Mouse (Mus musculus) 416B (cell line): Measurements from ENCODE around the gene Ccnb1ip1.
"Not testable (repeated sequence)": the region's sequence is repeated elsewhere in the genome, so short reads cannot be mapped to it uniquely, and the experiment has no call there.

Experiments used
- DNase-seq: peaks from one replicate; pipeline ENCODE4 v3.0.0; 2011; ENCODE audit warnings: low read depth

Gene Ccnb1ip1

GRCm38 (mm10) chr14:50807487-50808072, at the start of gene Ccnb1ip1, which contains the start of gene Parp2:
TSS of gene Ccnb1ip1 (minus strand) at chr14:50807732.
TSS of gene Parp2 (plus strand) at chr14:50807841.
- peak; percentile 99 for DNase-seq

- no peak for DNase-seq
Observed at GRCm38 (mm10) chr14:50855788-50856187, 48.3 kb upstream of the Ccnb1ip1 start.

- no peak for DNase-seq
Observed at GRCm38 (mm10) chr14:50837236-50837635, 29.7 kb upstream of the Ccnb1ip1 start.

DNA sequence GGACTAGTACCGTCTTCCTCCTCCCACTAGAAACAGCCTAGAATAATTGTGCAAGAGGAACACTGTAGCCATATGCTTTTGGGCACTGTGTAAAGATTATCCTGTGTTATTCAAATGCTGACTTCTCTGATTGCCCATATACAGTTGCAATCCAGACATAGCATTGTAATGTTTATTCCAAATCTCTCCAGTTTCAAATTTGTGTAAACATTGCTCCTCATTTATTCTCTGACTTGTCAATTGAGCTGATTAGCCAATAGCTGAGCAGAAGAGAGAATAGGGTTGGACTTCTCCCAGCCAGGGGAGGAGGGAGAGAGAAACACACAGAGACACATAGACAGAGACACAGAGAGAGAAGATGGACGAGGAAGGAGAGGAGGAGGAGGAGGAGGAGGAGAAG, 26.9 kb upstream of the Ccnb1ip1 start:
- no peak for DNase-seq

GRCm38 (mm10) chr14:50833964-50834363, 26.4 kb upstream of the Ccnb1ip1 start:
- peak; percentile 76 for DNase-seq

- DNase-seq: no peak
Observed at GRCm38 (mm10) chr14:50829878-50830277, 22.3 kb upstream of the Ccnb1ip1 start.

- DNase-seq: no peak
Observed at GRCm38 (mm10) chr14:50826579-50826978, 19.0 kb upstream of the Ccnb1ip1 start.

GRCm38 (mm10) chr14:50824219-50824618, 16.7 kb upstream of the Ccnb1ip1 start:
- no peak for DNase-seq

DNA sequence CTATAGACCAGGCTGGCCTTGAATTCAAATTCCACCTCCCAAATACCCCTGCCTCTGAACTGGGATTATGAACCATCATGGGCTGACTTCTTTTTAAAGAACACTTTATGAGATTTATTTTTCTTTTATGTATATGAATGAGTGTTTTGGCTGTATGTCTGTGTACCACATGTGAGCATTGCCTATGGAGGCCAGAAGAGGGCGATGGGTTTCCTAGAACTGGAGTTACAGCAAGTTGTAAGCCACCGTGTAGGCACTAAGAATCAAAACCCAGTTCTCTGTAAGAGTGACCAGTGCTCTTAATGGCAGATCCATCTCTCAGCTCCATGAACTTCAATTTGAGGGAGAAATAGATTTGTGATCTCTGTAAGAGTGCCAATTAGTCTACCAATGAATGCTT, 15.7 kb upstream of the Ccnb1ip1 start:
- peak; percentile 26 for DNase-seq

- no peak for DNase-seq
Observed at GRCm38 (mm10) chr14:50813060-50813459, 5.5 kb upstream of the Ccnb1ip1 start.

DNA sequence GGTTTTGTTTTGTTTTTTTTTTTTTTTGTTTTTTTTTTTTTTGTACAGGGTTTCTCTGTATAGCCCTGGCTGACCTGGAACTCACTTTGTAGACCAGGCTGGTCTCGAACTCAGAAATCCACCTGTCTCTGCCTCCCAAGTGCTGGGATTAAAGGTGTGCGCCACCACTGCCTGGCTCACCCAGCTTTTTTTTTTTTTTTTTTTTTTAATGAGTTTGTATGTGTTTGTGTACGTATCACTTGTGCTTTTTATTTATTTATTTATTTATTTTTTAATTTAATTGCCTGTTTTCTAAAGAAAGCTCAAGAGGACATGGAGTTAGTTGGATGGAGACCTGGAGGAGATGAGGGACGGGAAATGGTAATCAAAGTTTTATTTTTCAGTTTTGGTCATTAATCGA, 1.1 kb downstream of the Ccnb1ip1 start:
- not testable (repeated sequence) for DNase-seq

DNA sequence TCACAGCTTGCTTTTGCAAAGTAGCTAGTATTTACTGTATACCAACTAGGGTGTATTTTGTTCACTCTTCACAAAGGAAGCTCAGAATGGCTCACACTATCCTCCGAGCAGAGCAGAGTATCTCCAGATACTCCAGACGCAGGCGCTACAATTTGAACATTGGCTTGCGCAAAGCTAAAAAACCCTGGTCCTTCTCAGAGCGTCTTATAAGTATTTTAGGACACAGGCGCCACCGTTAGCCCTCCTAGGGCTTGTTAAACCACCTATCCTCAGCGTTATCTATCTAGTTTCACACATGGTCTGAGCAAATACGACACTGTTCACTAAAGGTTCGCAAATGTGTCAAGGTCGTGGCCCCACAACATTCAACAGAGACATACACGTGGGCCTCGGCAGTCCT, 2.8 kb downstream of the Ccnb1ip1 start:
- DNase-seq: no peak

DNA sequence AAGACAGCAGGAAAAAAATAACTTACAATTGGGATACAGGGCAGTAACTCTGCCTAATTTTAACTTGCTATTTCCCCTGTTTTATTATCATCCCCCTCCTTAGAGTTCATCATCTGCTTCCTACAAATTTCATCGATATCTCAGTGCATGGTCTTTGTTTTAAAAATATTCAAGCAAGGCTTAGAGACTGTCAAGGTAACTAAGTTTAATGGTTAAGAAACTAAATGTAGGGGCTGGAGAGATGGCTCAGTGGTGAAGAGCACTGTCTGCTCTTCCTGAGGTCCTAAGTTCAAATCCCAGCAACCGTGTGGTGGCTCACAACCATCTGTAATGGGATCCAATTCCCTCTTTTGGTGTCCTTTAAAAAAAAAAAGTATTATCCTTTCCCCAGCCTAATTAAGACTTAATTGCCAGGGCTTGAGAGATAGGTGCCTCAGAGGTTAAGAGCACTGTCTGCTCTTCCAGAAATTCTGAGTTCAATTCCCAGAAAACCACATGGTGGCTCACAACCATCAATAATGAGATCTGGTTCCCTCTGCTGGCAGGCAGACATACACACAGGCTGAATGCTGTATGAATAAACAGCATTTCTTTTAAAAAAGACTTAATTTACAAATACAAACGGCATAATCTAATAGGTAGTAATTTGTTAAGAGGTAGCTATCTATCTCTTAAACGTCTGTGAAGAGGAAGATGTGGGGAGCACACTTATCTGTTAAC, 4.5 kb downstream of the Ccnb1ip1 start:
- DNase-seq: peak; percentile 74

- DNase-seq: no peak
Observed at GRCm38 (mm10) chr14:50802441-50802840, 5.1 kb downstream of the Ccnb1ip1 start.

DNA sequence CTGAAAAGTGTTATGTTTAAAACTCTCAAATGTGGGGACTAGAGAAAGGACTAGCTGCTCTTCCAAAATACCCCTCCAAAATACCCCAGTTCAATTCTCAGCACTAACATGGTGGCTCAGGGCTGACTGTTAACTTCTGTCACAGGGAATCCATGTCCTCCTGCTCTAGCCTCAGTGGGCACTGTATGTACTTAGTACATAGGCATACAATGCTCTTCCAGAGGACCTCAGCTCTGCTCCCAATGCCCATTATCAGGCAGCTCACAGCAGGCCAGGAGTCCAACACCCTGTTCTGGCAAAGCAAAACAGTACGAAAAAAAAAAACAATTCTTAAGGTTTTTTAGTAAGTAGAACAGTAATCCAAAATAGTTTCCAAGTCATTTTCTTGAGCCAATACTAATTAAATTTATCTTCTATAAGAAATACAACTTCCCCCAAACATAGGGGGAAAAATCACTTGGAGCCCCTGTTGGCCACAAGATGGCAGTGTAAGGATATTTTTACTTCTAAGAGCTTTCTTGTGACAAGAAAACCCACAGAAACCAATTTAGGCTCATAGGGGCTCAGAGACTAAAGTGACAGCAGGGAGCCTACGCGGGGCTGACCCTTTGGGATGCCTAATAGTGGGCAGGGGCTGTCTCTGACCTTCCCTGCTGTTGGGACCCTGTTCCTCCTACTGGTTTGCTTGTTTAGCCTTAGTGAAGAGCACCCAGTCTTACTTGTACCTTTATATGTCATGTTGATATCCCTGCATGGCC, 7.9 kb downstream of the Ccnb1ip1 start:
- peak; percentile 85 for DNase-seq

- peak; percentile 59 for DNase-seq
Observed at GRCm38 (mm10) chr14:50798512-50798911, 9.0 kb downstream of the Ccnb1ip1 start.

- no peak for DNase-seq
Observed at GRCm38 (mm10) chr14:50796464-50796863, 11.1 kb downstream of the Ccnb1ip1 start.

GRCm38 (mm10) chr14:50795965-50796364, 11.6 kb downstream of the Ccnb1ip1 start:
- DNase-seq: no peak

- DNase-seq: no peak
Observed at GRCm38 (mm10) chr14:50795261-50795935, 12.1 kb downstream of the Ccnb1ip1 start.

DNA sequence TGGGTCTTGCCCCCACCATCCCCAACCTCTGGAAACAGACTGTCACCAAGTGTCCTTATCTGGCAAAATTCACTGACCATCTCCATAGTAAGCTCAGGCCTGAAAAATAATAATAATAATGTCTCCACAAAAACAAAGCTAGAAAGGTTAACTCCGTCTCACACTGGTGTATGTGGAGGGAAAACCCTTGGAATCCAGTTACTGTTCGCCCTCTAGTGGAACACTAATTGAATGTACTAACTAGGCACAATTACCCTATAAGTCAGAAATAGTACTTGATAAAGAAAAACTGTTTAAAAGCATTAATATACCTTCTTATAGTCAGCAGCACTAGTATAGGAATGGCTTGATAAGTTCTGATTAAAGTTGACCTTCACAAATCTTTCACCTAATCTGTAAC, 19.4 kb downstream of the Ccnb1ip1 start:
- peak; percentile 72 for DNase-seq

DNA sequence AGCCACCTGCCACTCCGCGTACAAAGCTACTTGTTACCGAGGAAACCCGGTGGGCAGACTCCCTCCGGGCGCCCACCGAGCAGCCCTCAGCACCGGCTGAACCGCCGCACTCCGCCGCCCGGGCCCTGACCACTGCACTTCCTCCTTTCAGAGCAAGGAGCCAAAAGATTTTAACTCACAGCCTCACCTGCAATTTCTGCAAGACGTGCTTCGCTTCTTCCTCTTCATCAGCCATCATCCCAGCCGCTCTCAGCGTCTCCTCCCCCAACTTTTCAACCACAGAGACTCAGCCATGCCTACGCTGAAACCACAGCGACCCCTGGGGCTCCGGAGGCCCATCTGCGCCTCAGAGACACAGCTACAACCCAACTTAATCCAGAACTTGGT, 22.3 kb downstream of the Ccnb1ip1 start, which contains the start of gene Ttc5:
TSS of gene Ttc5 (minus strand) at position 269 of the 387 bp plus-strand sequence.
- DNase-seq: peak; percentile 95
